Mouse (Mus musculus) left cerebral cortex, postnatal 14 days (tissue): Measurements from ENCODE around the gene Hc. TPM values are rescaled to one million over a fixed set of nuclear protein-coding genes. Genes with fewer than 3 reads are reported as not detected.

Experiments used
- DNase-seq, 2 experiments: peaks; one replicate each; pipeline ENCODE4 v3.0.0; 2021 to 2022; ENCODE audit warnings: low spot score in 2 of 2, mixed read lengths in 1 of 2
- intact Hi-C: fragments of 180-260 bp; cut with DNase I; formaldehyde crosslinking; loops from one replicate; pipeline ENCODE4 v1.15.1; 2025
- total RNA-seq, 2 experiments: library from RNA; stranded (reverse); gene quantifications; 2 replicates each; pipeline ENCODE4 v1.2.3; 2021

Gene Hc
- total RNA-seq, 2 experiments from 2014 or later, result 0.47 to 0.77 TPM

- intact Hi-C loops, result no loop called here
- no peak for DNase-seq
Measured at GRCm38 (mm10) chr2:35063333-35064030, 2.2 kb upstream of the Hc start.

DNA sequence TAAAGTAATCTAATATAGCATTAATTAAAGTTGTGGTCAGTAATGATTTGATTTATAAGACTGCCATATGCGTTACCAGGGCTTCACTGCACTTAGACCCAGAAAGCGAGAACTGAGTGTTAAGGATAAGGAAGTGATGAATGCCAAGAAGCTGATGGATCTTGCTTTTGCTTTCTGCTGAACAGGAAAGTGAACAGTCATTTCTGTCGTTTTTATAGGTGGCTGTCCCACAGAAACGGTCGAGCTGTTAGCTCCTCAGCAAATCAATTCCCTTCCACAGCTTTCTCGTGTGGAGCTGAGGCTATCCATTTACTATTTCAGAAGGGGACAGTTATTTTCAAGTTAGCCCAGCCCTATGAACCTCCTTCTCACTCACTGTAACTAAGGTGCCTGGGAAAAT is 341 bp downstream of the Hc start:
- no peak for DNase-seq
- intact Hi-C loops, result no loop called here

- DNase-seq, result no peak
- intact Hi-C loops, result no loop called here
Measured at GRCm38 (mm10) chr2:35060256-35060655, 982 bp downstream of the Hc start.

DNA sequence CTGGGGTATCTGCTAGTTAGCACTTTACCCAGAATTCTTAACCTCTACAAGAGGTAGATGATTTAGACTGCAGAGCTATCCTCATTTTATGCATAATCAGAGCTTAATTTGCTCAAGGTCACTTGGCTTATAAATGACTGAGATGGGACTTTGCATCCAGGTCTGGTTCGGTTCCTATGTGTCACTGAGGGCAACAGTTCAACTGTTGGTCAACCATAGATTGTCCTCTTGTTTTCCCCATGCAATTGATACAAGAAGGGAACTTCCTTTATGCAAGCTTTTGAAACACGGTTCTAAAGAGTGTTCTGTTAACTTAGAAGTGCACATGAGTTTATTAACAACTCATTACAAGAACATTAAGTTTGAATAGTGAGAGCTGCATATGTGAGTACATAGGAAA is 2.9 kb downstream of the Hc start:
- DNase-seq, result no peak
- intact Hi-C loops, result no loop called here

DNA sequence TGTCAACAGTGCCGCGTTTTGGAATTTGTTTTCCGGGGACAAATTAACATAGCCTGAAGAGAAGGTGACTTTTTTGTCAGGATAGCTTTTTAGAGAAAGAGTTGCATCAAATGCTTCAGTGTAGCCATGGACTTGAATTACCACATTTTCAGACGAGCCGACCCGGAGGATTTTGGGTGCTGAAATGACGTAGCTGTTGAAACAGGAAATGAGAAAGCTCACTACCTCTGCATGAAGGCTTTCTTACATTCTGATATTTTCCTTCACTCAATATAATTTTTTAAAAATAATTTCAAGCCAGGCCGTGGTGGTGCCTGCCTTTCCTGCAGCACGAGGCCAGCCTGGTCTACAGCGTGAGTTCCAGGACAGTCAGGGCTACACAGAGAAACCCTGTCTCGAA is 4.0 kb downstream of the Hc start:
- intact Hi-C loops, result no loop called here
- no peak for DNase-seq

DNA sequence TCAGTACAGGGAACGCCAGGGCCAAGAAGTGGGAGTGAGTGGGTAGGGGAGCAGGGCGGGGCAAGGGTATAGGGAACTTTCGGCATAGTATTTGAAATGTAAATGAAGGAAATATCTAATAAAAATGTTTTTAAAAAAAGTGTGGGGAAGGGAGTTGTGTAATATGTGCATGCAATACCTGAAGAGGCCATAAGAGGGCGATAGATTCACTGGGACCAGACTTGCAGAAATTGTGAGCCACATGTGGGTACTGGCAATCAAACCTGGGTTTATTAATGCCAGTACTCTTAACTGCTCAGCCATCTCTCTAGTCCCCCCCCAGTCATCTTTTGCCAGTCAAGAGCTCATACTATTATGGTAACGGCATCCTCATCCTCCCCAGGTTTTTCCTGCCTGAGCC is 12.4 kb downstream of the Hc start:
- DNase-seq, result peak in 1 of 2 experiments; percentile 22
- intact Hi-C loops, result no loop called here

DNA sequence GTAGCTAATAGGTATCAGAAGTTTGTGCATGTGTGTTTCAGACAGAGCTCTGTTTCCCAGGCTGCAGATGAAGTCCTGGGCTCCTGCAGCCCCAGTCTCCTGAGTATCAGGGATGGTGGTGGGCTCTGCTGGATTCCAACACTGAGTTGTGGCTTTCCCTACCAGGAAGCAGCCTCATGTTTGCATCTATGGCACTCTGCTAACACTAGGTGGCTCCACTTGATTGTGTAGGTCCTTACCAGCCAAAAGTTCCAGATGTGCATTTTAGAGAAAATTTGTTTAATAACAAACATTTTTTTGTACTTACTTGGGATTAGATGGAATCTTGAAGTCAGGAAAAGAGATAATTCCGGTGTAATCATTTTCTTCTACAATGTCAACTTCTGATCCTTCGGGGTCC is 16.3 kb downstream of the Hc start:
- DNase-seq, result peak; percentile 35 to 41

GRCm38 (mm10) chr2:35038580-35039375 is 22.5 kb downstream of the Hc start:
- no peak for DNase-seq
- intact Hi-C loops, result no loop called here

More for the DNA sequence above, 16.3 kb downstream of the Hc start:
- intact Hi-C loops, result loop anchor here (2.0 kb wide), 1 partner anchor 64 kb away; the partner anchor contains the start of gene Cntrl

DNA sequence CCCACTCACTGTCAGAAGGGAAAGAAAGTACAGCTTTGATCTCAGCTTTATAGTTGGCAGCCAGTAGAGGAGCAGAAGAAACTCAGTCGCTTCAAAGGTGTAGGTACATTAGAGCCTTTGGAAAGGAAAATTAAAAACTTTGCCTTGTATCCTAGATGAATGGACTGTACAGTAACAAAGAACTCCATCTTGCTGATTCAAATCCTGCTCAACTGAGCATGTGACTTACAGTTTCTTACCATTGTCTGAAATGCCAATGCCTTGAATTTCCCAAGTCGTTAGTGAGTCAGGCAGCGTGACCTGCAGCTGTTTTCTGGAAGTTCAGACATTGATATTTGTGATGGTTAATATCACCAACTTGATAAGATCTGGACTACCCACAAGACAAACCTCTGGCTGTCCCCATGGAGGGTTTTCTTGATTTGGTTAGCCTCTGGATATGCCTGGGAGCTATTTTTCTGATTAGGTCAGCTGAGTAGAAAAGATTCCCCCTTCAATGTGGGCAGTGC is 36.5 kb downstream of the Hc start:
- intact Hi-C loops, result no loop called here
- no peak for DNase-seq

DNA sequence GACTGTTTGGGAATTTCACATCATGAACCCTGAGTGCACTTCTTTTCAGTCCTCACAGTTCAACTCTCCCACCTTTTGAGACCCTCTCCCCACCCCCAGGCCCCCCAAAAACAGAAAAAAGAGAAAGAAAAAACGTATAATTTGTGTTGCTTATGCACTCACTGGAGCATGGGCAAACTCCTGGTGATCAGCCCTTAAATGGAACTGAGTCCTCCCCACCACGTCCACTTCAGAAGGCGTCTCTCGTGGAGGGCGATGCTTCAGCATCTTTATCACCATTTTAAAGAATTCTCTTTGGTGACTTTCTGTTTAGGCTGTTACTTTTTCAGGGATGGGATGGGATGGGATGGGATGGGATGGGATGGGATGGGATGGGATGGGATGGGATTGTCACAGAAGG is 39.4 kb downstream of the Hc start:
- intact Hi-C loops, result no loop called here

DNA sequence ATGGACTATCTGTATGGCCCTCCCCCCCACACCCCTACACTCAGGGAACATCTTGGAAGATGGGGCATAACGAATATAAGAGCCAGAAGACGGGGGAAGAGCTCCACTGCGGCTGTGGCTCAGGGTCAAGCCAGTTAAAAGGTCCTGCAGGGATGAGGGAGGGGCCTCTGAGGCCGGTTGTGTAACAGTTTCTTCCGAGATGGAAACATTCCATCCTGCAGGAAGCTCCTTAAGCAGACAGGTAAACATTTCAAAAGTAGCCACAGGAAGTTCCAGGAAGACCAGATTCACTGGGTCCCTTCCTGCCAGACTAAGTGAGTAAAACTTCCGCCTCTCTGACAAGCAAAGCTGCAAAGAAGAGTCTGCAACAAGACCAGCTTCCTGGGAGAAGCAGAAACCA is 45.4 kb downstream of the Hc start:
- no peak for DNase-seq
- intact Hi-C loops, result no loop called here

More for the DNA sequence above, 39.4 kb downstream of the Hc start:
- no peak for DNase-seq

- intact Hi-C loops, result no loop called here
- DNase-seq, result no peak
Measured at GRCm38 (mm10) chr2:35011649-35012048, 49.6 kb downstream of the Hc start.

- intact Hi-C loops, result no loop called here
- DNase-seq, result peak; percentile 58 to 68
Measured at GRCm38 (mm10) chr2:34998956-34999355, 62.3 kb downstream of the Hc start.

- intact Hi-C loops, result no loop called here
- peak; percentile 12 to 27 for DNase-seq
Measured at GRCm38 (mm10) chr2:34996506-34996905, 64.7 kb downstream of the Hc start.

DNA sequence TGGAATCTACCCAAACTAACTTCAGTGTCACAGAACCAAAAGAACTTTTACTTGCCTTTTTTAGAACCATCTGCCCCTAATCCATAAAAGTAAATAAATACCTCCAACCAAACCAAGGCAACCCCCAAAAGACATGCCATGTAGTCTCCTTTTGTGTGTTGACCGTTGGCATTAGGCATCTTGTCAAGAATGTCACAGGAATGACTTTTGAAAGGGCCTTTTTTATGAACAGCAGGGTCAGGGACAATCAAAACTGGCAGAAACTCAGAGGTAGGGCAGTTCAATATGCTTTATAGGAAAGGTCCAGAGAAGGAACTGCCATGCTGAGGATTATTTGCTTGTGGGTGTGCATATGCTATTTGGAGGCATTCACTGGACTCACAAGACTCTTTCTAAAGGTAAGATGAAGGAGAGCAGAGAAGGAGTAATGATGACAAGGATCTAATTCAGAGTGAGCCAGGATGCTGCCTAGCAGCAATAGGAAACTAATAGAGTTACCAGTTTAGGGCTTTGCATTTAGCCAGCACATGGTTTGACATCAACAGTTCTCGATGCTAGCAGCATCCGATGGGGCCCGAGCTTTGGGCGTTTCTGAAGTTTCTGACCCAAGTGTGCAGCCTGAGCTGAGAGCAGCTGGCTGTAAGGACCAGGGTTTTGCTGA is 67.4 kb downstream of the Hc start:
- intact Hi-C loops, result no loop called here
- no peak for DNase-seq

DNA sequence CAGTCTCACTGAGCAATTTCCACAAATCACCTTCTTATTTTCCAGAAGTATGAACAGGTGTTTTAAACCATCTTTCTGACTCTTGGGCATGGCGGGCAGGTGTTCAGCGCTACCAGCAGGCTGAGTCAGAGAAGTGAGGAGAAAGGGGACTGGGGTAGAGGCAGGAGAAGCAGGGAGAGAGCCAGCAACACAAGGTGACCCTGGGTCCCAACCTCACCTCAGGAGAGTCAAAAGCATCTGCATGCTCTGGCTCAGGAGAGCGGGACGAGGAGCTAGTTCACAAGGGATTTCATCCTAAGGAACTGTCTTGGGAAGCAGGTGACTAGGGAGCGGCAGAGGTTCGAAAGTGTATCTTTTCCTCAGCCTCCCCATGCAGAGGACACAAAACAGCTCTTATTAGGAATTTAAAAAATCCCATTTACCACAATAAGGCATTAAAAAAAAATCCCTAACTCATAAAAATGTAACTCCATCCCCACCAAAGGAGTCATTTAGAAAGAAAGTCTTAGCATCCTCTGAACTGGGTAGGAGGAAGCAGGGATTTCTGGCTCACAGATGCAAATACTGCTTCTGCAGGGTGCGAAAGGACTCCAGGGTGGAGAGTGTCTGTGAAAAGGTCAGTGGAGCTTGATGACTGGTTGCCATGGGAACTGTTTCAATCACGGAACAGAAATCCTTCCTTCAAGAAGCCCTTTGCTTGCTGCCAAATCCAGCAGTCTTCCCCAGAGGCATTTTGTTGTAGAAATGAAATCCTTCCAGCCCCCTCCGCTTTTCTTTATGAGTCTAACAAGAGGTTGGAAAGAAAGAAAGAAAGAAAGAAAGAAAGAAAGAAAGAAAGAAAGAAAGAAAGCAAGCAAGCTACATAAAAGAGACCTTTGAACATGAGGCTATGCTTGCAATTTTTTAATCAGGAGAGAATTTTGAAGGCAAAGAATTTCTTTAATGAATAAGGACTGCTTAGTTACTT is 68.2 kb downstream of the Hc start:
- intact Hi-C loops, result no loop called here
- peak; percentile 32 to 41 for DNase-seq

- intact Hi-C loops, result no loop called here
Measured at GRCm38 (mm10) chr2:34991966-34992365, 69.3 kb downstream of the Hc start.

DNA sequence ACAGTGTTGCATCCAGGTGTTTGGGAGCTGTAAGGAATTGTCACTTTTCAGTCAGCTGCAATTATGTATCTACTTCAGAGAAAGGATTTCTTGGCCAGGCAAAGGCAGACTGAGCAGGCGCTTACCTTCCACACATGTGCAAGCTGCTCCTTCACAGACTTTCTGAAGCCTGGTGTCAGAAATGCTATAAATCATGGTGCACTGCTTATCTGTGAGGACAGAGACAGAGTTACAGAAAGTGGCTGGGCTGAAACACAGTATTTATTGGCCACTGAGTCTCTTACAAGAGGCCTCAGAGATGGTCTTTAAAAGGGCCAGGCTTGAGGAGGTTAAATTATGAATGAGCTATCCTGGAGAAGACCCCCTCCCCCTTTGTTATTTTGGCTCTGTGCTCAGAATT is 71.5 kb downstream of the Hc start:
- intact Hi-C loops, result no loop called here
- no peak for DNase-seq

More at GRCm38 (mm10) chr2:34991966-34992365, 69.3 kb downstream of the Hc start:
- DNase-seq, result no peak

- DNase-seq, result no peak
- intact Hi-C loops, result no loop called here
Measured at GRCm38 (mm10) chr2:34987595-34987994, 73.6 kb downstream of the Hc start.
